Mouse (Mus musculus): ENCODE results near the gene Osgin1.

DNA sequence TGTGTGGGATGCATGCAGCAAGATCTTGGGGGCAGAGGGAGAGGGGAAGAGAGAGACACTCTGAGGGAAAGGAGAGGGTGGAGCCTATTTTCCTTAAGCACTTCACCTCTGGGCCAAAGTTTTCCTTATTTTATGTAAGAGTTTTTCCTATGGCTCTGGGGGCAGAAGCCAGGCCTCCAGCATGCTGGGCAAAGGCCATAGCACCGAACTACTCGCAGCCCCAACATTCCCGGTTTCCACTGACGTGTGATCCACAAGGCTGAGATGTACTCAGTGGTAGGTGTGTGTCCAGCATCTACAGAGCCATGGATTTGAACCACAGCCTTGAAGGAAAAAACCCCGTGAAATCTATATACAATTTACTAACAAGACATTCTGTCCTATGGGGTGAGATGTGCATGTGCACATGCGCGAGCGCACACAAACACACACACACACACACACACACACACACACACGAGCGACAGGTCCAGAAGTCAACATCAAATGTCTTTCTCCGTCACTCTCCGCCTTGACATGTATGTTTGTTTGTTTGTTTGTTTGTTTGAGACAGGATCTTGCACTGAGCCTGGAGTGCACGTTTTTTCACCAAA lies at the start of gene Osgin1:
- no peak for TF ChIP-seq CTCF (IDR thresholded peaks at IDR 0.05)
- TF ChIP-seq EP300 (IDR thresholded peaks at IDR 0.05; ENCODE audit: insufficient read depth, low read depth, low read length): no peak
- no peak for TF ChIP-seq POLR2A (IDR thresholded peaks at IDR 0.05; ENCODE audit: insufficient read depth, low read depth, low read length)
